Mouse (Mus musculus): ENCODE data around the gene Cpn1. TPM values are rescaled to one million over a fixed set of nuclear protein-coding genes. Genes with fewer than 3 reads are reported as not detected.

The Cpn1 gene
- polyA plus RNA-seq (2015; fragmentation: Nextera tagmentation; extraction: Ambion mirVana) = 46.1 and 57.6 TPM in 2 replicates

- Histone ChIP-seq H3K9me3 (replicated peaks) (no peaks in the 10 kb centered on the region), H3K9ac (peak within 1 kb of the TSS; percentile 31), H3K27me3 (peaks cover 13% of the 10 kb centered on the region), H3K4me1 (replicated peaks) (0 out of 2 replicates have a peak, but pooled peaks cover 4% of the 10 kb centered on the region), H3K36me3 (no peaks in the 10 kb centered on the region), H3K4me2 (peak within 1 kb of the TSS; percentile 42), H3K4me3 (replicated peaks) (peak within 1 kb of the TSS; percentile 47), H3K27ac (peak within 1 kb of the TSS; percentile 69)
- WGBS (ENCODE audit: insufficient replicate concordance) = 24% methylated on average over 30 of the region's 30 CpGs
- DNase-seq = no peak
- peak; percentile 72 for ATAC-seq (ENCODE audit: low read depth)
These were observed at the start of gene Cpn1 for GRCm38 (mm10) chr19:43986069-43986794. Gene Cpn1, minus strand, starts transcription at chr19:43986556.

GRCm38 (mm10) chr19:44033396-44033795 lies 47.0 kb upstream of the Cpn1 start:
- H3K9me3 ChIP-seq (replicated peaks) = no peaks in the 10 kb centered on the region
- H3K4me2 ChIP-seq = no peak overlapping the region
- H3K4me1 ChIP-seq (replicated peaks) = no peaks in the 10 kb centered on the region
- DNase-seq (no peak), ATAC-seq (ENCODE audit: low read depth) (no peak)
- no peak overlapping the region for H3K27ac ChIP-seq
- 78% methylated on average over 5 of the region's 5 CpGs for WGBS (ENCODE audit: insufficient replicate concordance)
- H3K36me3 ChIP-seq = peaks cover 28% of the 10 kb centered on the region
- H3K27me3 ChIP-seq = no peaks in the 10 kb centered on the region
- no peak overlapping the region for H3K9ac ChIP-seq
- no peak overlapping the region for H3K4me3 ChIP-seq (replicated peaks)

GRCm38 (mm10) chr19:44032046-44032744 lies 45.8 kb upstream of the Cpn1 start:
- Histone ChIP-seq H3K27ac (no peak overlapping the region), H3K9me3 (replicated peaks) (no peaks in the 10 kb centered on the region), H3K27me3 (no peaks in the 10 kb centered on the region), H3K4me3 (replicated peaks) (no peak overlapping the region), H3K9ac (no peak overlapping the region), H3K4me2 (no peak overlapping the region), H3K4me1 (replicated peaks) (no peaks in the 10 kb centered on the region), H3K36me3 (peaks cover 19% of the 10 kb centered on the region; the same call in 1 of the 2 replicates)
- DNase-seq (no peak), ATAC-seq (ENCODE audit: low read depth) (no peak)
- WGBS (ENCODE audit: insufficient replicate concordance) = 73% methylated on average over 11 of the region's 11 CpGs

- no peak overlapping the region for H3K4me2 ChIP-seq
- no peaks in the 10 kb centered on the region for H3K4me1 ChIP-seq (replicated peaks)
- H3K27ac ChIP-seq = no peak overlapping the region
- peaks cover 6% of the 10 kb centered on the region; the same call in 1 of the 2 replicates for H3K36me3 ChIP-seq
- DNase-seq = no peak
- H3K9me3 ChIP-seq (replicated peaks) = no peaks in the 10 kb centered on the region
- ATAC-seq (ENCODE audit: low read depth) = no peak
- H3K9ac ChIP-seq = no peak overlapping the region
- no peaks in the 10 kb centered on the region for H3K27me3 ChIP-seq
- H3K4me3 ChIP-seq (replicated peaks) = no peak overlapping the region
- 64% methylated on average over 5 of the region's 5 CpGs for WGBS (ENCODE audit: insufficient replicate concordance)
These were observed 43.7 kb upstream of the Cpn1 start for GRCm38 (mm10) chr19:44030024-44030423.

GRCm38 (mm10) chr19:44028972-44029371 lies 42.6 kb upstream of the Cpn1 start, which contains the start of gene Cyp2c23:
Gene Cyp2c23, minus strand, starts transcription at chr19:44029208.
- WGBS (ENCODE audit: insufficient replicate concordance) = 58% methylated on average over 8 of the region's 8 CpGs
- H3K4me3 ChIP-seq (replicated peaks) = no peak within 1 kb of the TSS

GRCm38 (mm10) chr19:44026956-44027530 lies 40.7 kb upstream of the Cpn1 start:
- 62% methylated on average over 8 of the region's 8 CpGs for WGBS (ENCODE audit: insufficient replicate concordance)
- Histone ChIP-seq H3K27me3 (no peaks in the 10 kb centered on the region), H3K9me3 (replicated peaks) (no peaks in the 10 kb centered on the region), H3K4me1 (replicated peaks) (no peaks in the 10 kb centered on the region), H3K9ac (no peak overlapping the region), H3K4me2 (no peak overlapping the region), H3K4me3 (replicated peaks) (no peak overlapping the region), H3K36me3 (no peaks in the 10 kb centered on the region), H3K27ac (no peak overlapping the region)
- DNase-seq (no peak), ATAC-seq (ENCODE audit: low read depth) (no peak)

More at GRCm38 (mm10) chr19:44028972-44029371, 42.6 kb upstream of the Cpn1 start, which contains the start of gene Cyp2c23:
- H3K9ac ChIP-seq = no peak within 1 kb of the TSS
- no peaks in the 10 kb centered on the region for H3K27me3 ChIP-seq
- no peak within 1 kb of the TSS for H3K4me2 ChIP-seq
- no peaks in the 10 kb centered on the region for H3K9me3 ChIP-seq (replicated peaks)
- H3K36me3 ChIP-seq = 0 out of 2 replicates have a peak, but pooled peaks cover 2% of the 10 kb centered on the region
- ATAC-seq (ENCODE audit: low read depth) = no peak
- DNase-seq = no peak
- no peak within 1 kb of the TSS for H3K27ac ChIP-seq
- no peaks in the 10 kb centered on the region for H3K4me1 ChIP-seq (replicated peaks)

GRCm38 (mm10) chr19:44024921-44025585 lies 38.7 kb upstream of the Cpn1 start:
- no peaks in the 10 kb centered on the region for H3K9me3 ChIP-seq (replicated peaks)
- H3K27me3 ChIP-seq = no peaks in the 10 kb centered on the region
- no peak overlapping the region for H3K4me3 ChIP-seq (replicated peaks)
- H3K27ac ChIP-seq = no peak overlapping the region
- DNase-seq (no peak), ATAC-seq (ENCODE audit: low read depth) (no peak)
- WGBS (ENCODE audit: insufficient replicate concordance) = 66% methylated on average over 13 of the region's 13 CpGs
- H3K4me2 ChIP-seq = no peak overlapping the region
- no peaks in the 10 kb centered on the region for H3K4me1 ChIP-seq (replicated peaks)
- no peak overlapping the region for H3K9ac ChIP-seq
- no peaks in the 10 kb centered on the region for H3K36me3 ChIP-seq

- Histone ChIP-seq H3K4me2 (no peak overlapping the region), H3K36me3 (no peaks in the 10 kb centered on the region), H3K4me1 (replicated peaks) (no peaks in the 10 kb centered on the region), H3K27me3 (no peaks in the 10 kb centered on the region), H3K9me3 (replicated peaks) (no peaks in the 10 kb centered on the region), H3K4me3 (replicated peaks) (no peak overlapping the region), H3K9ac (no peak overlapping the region), H3K27ac (no peak overlapping the region)
- DNase-seq (no peak), ATAC-seq (ENCODE audit: low read depth) (no peak)
- WGBS (ENCODE audit: insufficient replicate concordance) = 59% methylated on average over 5 of the region's 5 CpGs
These were observed 36.7 kb upstream of the Cpn1 start for GRCm38 (mm10) chr19:44023066-44023465.

- Histone ChIP-seq H3K27ac (peak overlapping the region; percentile 53; the same call in 1 of the 2 replicates), H3K4me3 (replicated peaks) (no peak overlapping the region), H3K9ac (no peak overlapping the region), H3K27me3 (no peaks in the 10 kb centered on the region), H3K36me3 (no peaks in the 10 kb centered on the region), H3K4me2 (no peak overlapping the region), H3K4me1 (replicated peaks) (no peaks in the 10 kb centered on the region), H3K9me3 (replicated peaks) (no peaks in the 10 kb centered on the region)
- WGBS (ENCODE audit: insufficient replicate concordance) = 59% methylated on average over 4 of the region's 4 CpGs
- DNase-seq (no peak), ATAC-seq (ENCODE audit: low read depth) (peak; percentile 64)
These were observed 35.1 kb upstream of the Cpn1 start for GRCm38 (mm10) chr19:44021502-44021901.

- Histone ChIP-seq H3K4me1 (replicated peaks) (no peaks in the 10 kb centered on the region), H3K36me3 (no peaks in the 10 kb centered on the region), H3K27ac (no peak overlapping the region), H3K9ac (no peak overlapping the region), H3K27me3 (no peaks in the 10 kb centered on the region), H3K4me3 (replicated peaks) (no peak overlapping the region), H3K9me3 (replicated peaks) (no peaks in the 10 kb centered on the region), H3K4me2 (no peak overlapping the region)
- ATAC-seq (ENCODE audit: low read depth) = no peak
- no peak for DNase-seq
- 47% methylated on average over 7 of the region's 7 CpGs for WGBS (ENCODE audit: insufficient replicate concordance)
These were observed 33.4 kb upstream of the Cpn1 start for GRCm38 (mm10) chr19:44019739-44020138.

- H3K27me3 ChIP-seq = no peaks in the 10 kb centered on the region
These were observed 27.5 kb upstream of the Cpn1 start for GRCm38 (mm10) chr19:44013862-44014261.

More at GRCm38 (mm10) chr19:44013862-44014261, 27.5 kb upstream of the Cpn1 start:
- H3K4me2 ChIP-seq = no peak overlapping the region
- WGBS (ENCODE audit: insufficient replicate concordance) = 41% methylated on average over 6 of the region's 6 CpGs
- no peaks in the 10 kb centered on the region for H3K9me3 ChIP-seq (replicated peaks)
- H3K4me1 ChIP-seq (replicated peaks) = no peaks in the 10 kb centered on the region
- ATAC-seq (ENCODE audit: low read depth) = no peak
- no peaks in the 10 kb centered on the region for H3K36me3 ChIP-seq
- no peak overlapping the region for H3K27ac ChIP-seq
- H3K9ac ChIP-seq = no peak overlapping the region
- H3K4me3 ChIP-seq (replicated peaks) = no peak overlapping the region
- no peak for DNase-seq
